Mouse (Mus musculus): ENCODE data around the gene March8. TPM values are rescaled to one million over a fixed set of nuclear protein-coding genes. Genes with fewer than 3 reads are reported as not detected.

Gene March8
- polyA plus RNA-seq, 1 experiment, result 38.8 TPM

- Histone ChIP-seq H3K27me3 (ENCODE audit: control insufficient read depth, insufficient read depth, insufficient read length) (no peaks in the 10 kb centered on the region), H3K4me2 (ENCODE audit: low read depth) (peak overlapping the region; percentile 93), H3ac (ENCODE audit: control insufficient read depth, insufficient read length) (peak overlapping the region; percentile 60), H3K36me3 (ENCODE audit: control insufficient read depth, insufficient read depth) (no peaks in the 10 kb centered on the region), H3K79me2 (ENCODE audit: control insufficient read depth, insufficient read depth) (peaks cover 41% of the 10 kb centered on the region), H3K4me3 (peak overlapping the region; percentile 34)
- TF ChIP-seq E2F4 (IDR thresholded peaks at IDR 0.05; ENCODE audit: insufficient read depth) (no peak), SRF (IDR thresholded peaks at IDR 0.05; ENCODE audit: control insufficient read depth, insufficient read length, low read depth) (no peak), MAX (IDR thresholded peaks at IDR 0.05; ENCODE audit: low read depth) (no peak), POLR2A (IDR thresholded peaks at IDR 0.05; ENCODE audit: insufficient read length, low read depth) (no peak), TCF3 (IDR thresholded peaks at IDR 0.05; ENCODE audit: insufficient read length, low read depth) (no peak), POLR2AphosphoS2 (IDR thresholded peaks at IDR 0.05; ENCODE audit: insufficient read length, low read depth) (no peak), CEBPB (IDR thresholded peaks at IDR 0.05; ENCODE audit: insufficient read depth, poor library complexity, severe bottlenecking) (no peak), REST (IDR thresholded peaks at IDR 0.05; ENCODE audit: insufficient read depth, insufficient read length) (no peak), USF1 (IDR thresholded peaks at IDR 0.05; ENCODE audit: low read depth) (no peak), TCF12 (IDR thresholded peaks at IDR 0.05; ENCODE audit: insufficient read depth, poor library complexity, severe bottlenecking) (no peak), MYOG (IDR thresholded peaks at IDR 0.05; ENCODE audit: control insufficient read depth in 1 of 3, insufficient read depth in 1 of 3, insufficient read length in 2 of 3, low read depth in 2 of 3) (no peak), MYOD1 (IDR thresholded peaks at IDR 0.05; ENCODE audit: control insufficient read depth in 1 of 3, insufficient read length in 2 of 3, low read depth in 2 of 3) (no peak)
Observed at GRCm38 (mm10) chr6:116337466-116337834, 374 bp upstream of the March8 start.

- peaks cover 52% of the 10 kb centered on the region for H3K79me2 ChIP-seq (ENCODE audit: control insufficient read depth, insufficient read depth)
- peak overlapping the region; percentile 34 for H3K4me3 ChIP-seq
- no peaks in the 10 kb centered on the region for H3K27me3 ChIP-seq (ENCODE audit: control insufficient read depth, insufficient read depth, insufficient read length)
- peak overlapping the region; percentile 74 for H3K4me2 ChIP-seq (ENCODE audit: low read depth)
- H3ac ChIP-seq (ENCODE audit: control insufficient read depth, insufficient read length), result peak overlapping the region; percentile 60
- no peaks in the 10 kb centered on the region for H3K36me3 ChIP-seq (ENCODE audit: control insufficient read depth, insufficient read depth)
- TF ChIP-seq POLR2A (IDR thresholded peaks at IDR 0.05; ENCODE audit: insufficient read length, low read depth), result no peak
- no peak for TF ChIP-seq SRF (IDR thresholded peaks at IDR 0.05; ENCODE audit: control insufficient read depth, insufficient read length, low read depth)
- no peak for TF ChIP-seq REST (IDR thresholded peaks at IDR 0.05; ENCODE audit: insufficient read depth, insufficient read length)
- TF ChIP-seq MYOG (IDR thresholded peaks at IDR 0.05; ENCODE audit: control insufficient read depth in 1 of 3, insufficient read depth in 1 of 3, insufficient read length in 2 of 3, low read depth in 2 of 3), result no peak
- no peak for TF ChIP-seq POLR2AphosphoS2 (IDR thresholded peaks at IDR 0.05; ENCODE audit: insufficient read length, low read depth)
- TF ChIP-seq USF1 (IDR thresholded peaks at IDR 0.05; ENCODE audit: low read depth), result no peak
- no peak for TF ChIP-seq E2F4 (IDR thresholded peaks at IDR 0.05; ENCODE audit: insufficient read depth)
- no peak for TF ChIP-seq MAX (IDR thresholded peaks at IDR 0.05; ENCODE audit: low read depth)
- no peak for TF ChIP-seq MYOD1 (IDR thresholded peaks at IDR 0.05; ENCODE audit: control insufficient read depth in 1 of 3, insufficient read length in 2 of 3, low read depth in 2 of 3)
Observed at GRCm38 (mm10) chr6:116338520-116338919, 696 bp downstream of the March8 start.

DNA sequence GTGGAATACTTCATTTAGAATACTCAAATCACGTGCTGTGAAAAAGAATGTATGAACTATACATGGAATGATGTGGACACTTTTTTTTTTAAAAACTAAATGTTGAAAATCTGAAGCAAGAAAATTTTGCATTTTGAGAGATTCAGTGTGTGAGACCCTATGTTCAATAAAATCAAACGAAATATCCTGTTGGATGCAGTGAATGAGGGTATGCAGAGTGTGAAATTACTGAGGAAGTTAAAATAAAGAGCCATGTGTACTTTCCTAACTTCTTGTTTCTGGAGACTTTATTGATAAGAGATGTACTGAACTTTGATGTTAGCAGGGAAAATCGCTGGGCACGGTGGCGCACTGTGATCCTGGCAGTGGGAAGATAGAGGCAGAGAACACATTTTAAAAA, 1.3 kb downstream of the March8 start:
- Histone ChIP-seq H3K4me3 (peak overlapping the region; percentile 34), H3K36me3 (ENCODE audit: control insufficient read depth, insufficient read depth) (no peaks in the 10 kb centered on the region), H3ac (ENCODE audit: control insufficient read depth, insufficient read length) (no peak overlapping the region), H3K27me3 (ENCODE audit: control insufficient read depth, insufficient read depth, insufficient read length) (no peaks in the 10 kb centered on the region), H3K4me2 (ENCODE audit: low read depth) (peak overlapping the region; percentile 74), H3K79me2 (ENCODE audit: control insufficient read depth, insufficient read depth) (peaks cover 57% of the 10 kb centered on the region)
- TF ChIP-seq TCF3 (IDR thresholded peaks at IDR 0.05; ENCODE audit: insufficient read length, low read depth), result no peak
- TF ChIP-seq CEBPB (IDR thresholded peaks at IDR 0.05; ENCODE audit: insufficient read depth, poor library complexity, severe bottlenecking), result no peak
- no peak for TF ChIP-seq SRF (IDR thresholded peaks at IDR 0.05; ENCODE audit: control insufficient read depth, insufficient read length, low read depth)
- no peak for TF ChIP-seq MAX (IDR thresholded peaks at IDR 0.05; ENCODE audit: low read depth)
- TF ChIP-seq MYOD1 (IDR thresholded peaks at IDR 0.05; ENCODE audit: control insufficient read depth in 1 of 3, insufficient read length in 2 of 3, low read depth in 2 of 3), result no peak
- no peak for TF ChIP-seq POLR2A (IDR thresholded peaks at IDR 0.05; ENCODE audit: insufficient read length, low read depth)
- no peak for TF ChIP-seq TCF12 (IDR thresholded peaks at IDR 0.05; ENCODE audit: insufficient read depth, poor library complexity, severe bottlenecking)
- TF ChIP-seq POLR2AphosphoS2 (IDR thresholded peaks at IDR 0.05; ENCODE audit: insufficient read length, low read depth), result no peak
- no peak for TF ChIP-seq E2F4 (IDR thresholded peaks at IDR 0.05; ENCODE audit: insufficient read depth)
- TF ChIP-seq MYOG (IDR thresholded peaks at IDR 0.05; ENCODE audit: control insufficient read depth in 1 of 3, insufficient read depth in 1 of 3, insufficient read length in 2 of 3, low read depth in 2 of 3), result no peak

DNA sequence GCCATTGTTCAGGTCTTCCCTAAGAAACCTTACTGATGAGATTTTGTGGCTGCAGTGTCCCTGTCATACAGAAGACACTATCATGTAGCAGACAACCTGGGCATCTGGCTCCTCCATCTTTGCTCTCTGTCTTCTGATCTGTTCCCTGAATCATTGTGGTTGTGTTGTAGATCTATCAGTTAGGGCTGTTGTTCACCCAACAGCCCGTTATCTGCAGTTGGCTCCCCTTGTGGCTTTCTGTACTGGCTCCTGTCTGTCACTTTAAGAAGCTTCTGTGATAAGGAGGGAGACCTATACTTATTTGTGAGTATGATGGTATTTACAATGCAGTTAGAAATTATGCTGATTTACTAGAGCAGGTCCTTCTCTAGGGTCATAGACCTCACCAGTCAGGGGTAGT, 2.7 kb downstream of the March8 start:
- Histone ChIP-seq H3K79me2 (ENCODE audit: control insufficient read depth, insufficient read depth) (peaks cover 71% of the 10 kb centered on the region), H3K36me3 (ENCODE audit: control insufficient read depth, insufficient read depth) (no peaks in the 10 kb centered on the region), H3K4me3 (no peak overlapping the region), H3K27me3 (ENCODE audit: control insufficient read depth, insufficient read depth, insufficient read length) (no peaks in the 10 kb centered on the region), H3ac (ENCODE audit: control insufficient read depth, insufficient read length) (no peak overlapping the region), H3K4me2 (ENCODE audit: low read depth) (no peak overlapping the region)
- TF ChIP-seq TCF3 (IDR thresholded peaks at IDR 0.05; ENCODE audit: insufficient read length, low read depth) (no peak), TCF12 (IDR thresholded peaks at IDR 0.05; ENCODE audit: insufficient read depth, poor library complexity, severe bottlenecking) (no peak), E2F4 (IDR thresholded peaks at IDR 0.05; ENCODE audit: insufficient read depth) (no peak), MYOG (IDR thresholded peaks at IDR 0.05; ENCODE audit: control insufficient read depth in 1 of 3, insufficient read depth in 1 of 3, insufficient read length in 2 of 3, low read depth in 2 of 3) (no peak), POLR2A (IDR thresholded peaks at IDR 0.05; ENCODE audit: insufficient read length, low read depth) (no peak), REST (IDR thresholded peaks at IDR 0.05; ENCODE audit: insufficient read depth, insufficient read length) (no peak), USF1 (IDR thresholded peaks at IDR 0.05; ENCODE audit: low read depth) (no peak), POLR2AphosphoS2 (IDR thresholded peaks at IDR 0.05; ENCODE audit: insufficient read length, low read depth) (no peak), SRF (IDR thresholded peaks at IDR 0.05; ENCODE audit: control insufficient read depth, insufficient read length, low read depth) (no peak), MYOD1 (IDR thresholded peaks at IDR 0.05; ENCODE audit: control insufficient read depth in 1 of 3, insufficient read length in 2 of 3, low read depth in 2 of 3) (no peak), CEBPB (IDR thresholded peaks at IDR 0.05; ENCODE audit: insufficient read depth, poor library complexity, severe bottlenecking) (no peak), MAX (IDR thresholded peaks at IDR 0.05; ENCODE audit: low read depth) (no peak)

All from myocyte (in vitro differentiated cells).